Mouse (Mus musculus) neural tube, embryonic 14.5 days (tissue): ENCODE measurements around the gene Egf. TPM values are rescaled to one million over a fixed set of nuclear protein-coding genes. Genes with fewer than 3 reads are reported as not detected.

Experiments
- ATAC-seq: fragments of 200-750 bp; cut with Nextera tagmentation; 2 replicates; pipeline ENCODE4 v1.8.0; 2017; ENCODE audit warnings: low read depth, mild to moderate bottlenecking, moderate TSS enrichment, moderate library complexity
- H3K27ac ChIP-seq: fragments of 300-500 bp; sonication (generic); 2 replicates; pipeline ENCODE4 v1.5.1; 2014; ENCODE audit warnings: low read depth, mild to moderate bottlenecking, control low read depth, low read length, moderate library complexity, mixed read lengths
- H3K27me3 ChIP-seq: fragments of 300-500 bp; sonication (generic); 2 replicates; pipeline ENCODE4 v1.6.1; 2014; ENCODE audit warnings: low read length; ENCODE audit not compliant: control insufficient read depth, insufficient read depth
- H3K36me3 ChIP-seq: fragments of 300-500 bp; sonication (generic); 2 replicates; pipeline ENCODE4 v1.6.1; 2014; ENCODE audit warnings: low read length, mixed read lengths; ENCODE audit not compliant: control insufficient read depth, insufficient read depth
- H3K4me1 ChIP-seq: fragments of 300-500 bp; sonication (generic); 2 replicates; pipeline ENCODE4 v1.6.1; 2014; ENCODE audit warnings: low read length; ENCODE audit not compliant: control insufficient read depth, insufficient read depth
- H3K4me2 ChIP-seq: fragments of 300-500 bp; sonication (generic); 2 replicates; pipeline ENCODE4 v1.6.1; 2014; ENCODE audit warnings: mild to moderate bottlenecking, low read depth, low read length, control low read depth
- H3K4me3 ChIP-seq: fragments of 300-500 bp; sonication (generic); 2 replicates; pipeline ENCODE4 v1.5.1; 2014; ENCODE audit warnings: low read depth, low read length, control low read depth, mixed read lengths
- H3K9ac ChIP-seq: fragments of 300-500 bp; sonication (generic); replicated peaks from 2 replicates; pipeline ENCODE4 v1.6.1; 2014; ENCODE audit warnings: low read depth, mild to moderate bottlenecking, control low read depth, low read length, mixed read lengths
- H3K9me3 ChIP-seq: fragments of 300-500 bp; sonication (generic); 2 replicates; pipeline ENCODE4 v1.6.1; 2016; ENCODE audit warnings: low read length; ENCODE audit not compliant: control insufficient read depth
- WGBS: fragments of 180-500 bp; shearing (Covaris S2); extraction: QIAGEN DNeasy Blood & Tissue Kit; methylation state at CpG from one replicate; pipeline ENCODE4 v1.1.7; 2014; 5-methylcytosine and 5-hydroxymethylcytosine counted together
- polyA plus RNA-seq: library from polyadenylated mRNA; unstranded; fragments of >200 nt; fragmentation: Nextera tagmentation; extraction: Ambion mirVana; gene quantifications from 2 replicates; pipeline ENCODE4 v1.2.1, GENCODE M21; 2014

The Egf gene
- polyA plus RNA-seq, 1 experiment from 2014 or later = 3.6 TPM

DNA sequence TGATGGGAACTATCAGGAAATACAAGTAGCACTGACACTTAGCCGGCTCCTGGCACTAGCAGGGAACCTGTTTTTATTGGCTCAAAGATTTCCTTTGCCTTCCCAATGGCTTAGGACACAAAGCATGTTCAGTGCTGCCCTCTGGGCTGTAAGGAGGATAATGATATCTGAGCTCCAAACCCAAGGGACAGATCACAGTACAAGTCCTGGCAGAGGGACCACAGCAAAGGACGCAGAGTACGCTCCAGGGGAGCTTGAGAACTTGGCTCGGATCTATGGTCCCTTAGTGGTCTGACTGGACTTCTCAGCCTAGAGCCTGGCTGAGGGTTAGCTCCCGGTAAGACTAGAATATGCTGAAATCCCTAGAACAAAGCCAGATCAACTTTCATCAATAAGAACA lies 74.9 kb downstream of the Egf start:
- H3K27me3 ChIP-seq = no peaks in the 10 kb centered on the region
- H3K9ac ChIP-seq = no peak overlapping the region
- no peak overlapping the region for H3K4me3 ChIP-seq
- no peak overlapping the region for H3K4me2 ChIP-seq
- H3K9me3 ChIP-seq = no peaks in the 10 kb centered on the region
- H3K36me3 ChIP-seq = no peaks in the 10 kb centered on the region
- 66% methylated on average over 5 of the region's 5 CpGs for WGBS
- H3K4me1 ChIP-seq = no peaks in the 10 kb centered on the region
- H3K27ac ChIP-seq = no peak overlapping the region
- ATAC-seq = peak; percentile 34; the same call in 1 of the 2 replicates

- H3K27ac ChIP-seq = no peak overlapping the region
- H3K4me3 ChIP-seq = no peak overlapping the region
- 96% methylated on average over 7 of the region's 7 CpGs for WGBS
- H3K36me3 ChIP-seq = no peaks in the 10 kb centered on the region
- H3K27me3 ChIP-seq = no peaks in the 10 kb centered on the region
- no peaks in the 10 kb centered on the region for H3K4me1 ChIP-seq
- ATAC-seq = no peak
- H3K9ac ChIP-seq = no peak overlapping the region
- no peaks in the 10 kb centered on the region for H3K9me3 ChIP-seq
- H3K4me2 ChIP-seq = no peak overlapping the region
These were observed 79.2 kb downstream of the Egf start for GRCm38 (mm10) chr3:129675923-129676322.

DNA sequence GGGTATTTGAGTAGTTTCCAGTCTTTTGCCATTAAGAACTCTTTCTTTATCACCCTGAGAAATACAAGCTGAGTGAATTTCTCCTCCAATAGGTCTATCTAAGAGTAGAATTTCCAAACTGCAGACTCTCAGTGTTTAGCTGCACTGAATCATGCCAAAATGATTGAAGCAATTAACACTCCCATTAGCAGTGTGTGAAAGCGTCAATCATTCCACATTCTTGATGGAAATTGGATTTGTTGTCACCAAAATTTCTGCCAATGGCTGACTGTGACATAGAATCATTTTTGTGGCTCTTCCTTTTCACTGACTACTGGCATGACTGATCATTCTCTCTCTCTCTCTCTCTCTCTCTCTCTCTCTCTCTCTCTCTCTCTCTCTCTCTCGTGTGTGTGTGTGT lies 91.2 kb downstream of the Egf start:
- no peaks in the 10 kb centered on the region for H3K27me3 ChIP-seq
- H3K4me3 ChIP-seq = no peak overlapping the region
- WGBS = 90% methylated on average over 2 of the region's 2 CpGs
- no peaks in the 10 kb centered on the region for H3K36me3 ChIP-seq
- no peak overlapping the region for H3K9ac ChIP-seq
- no peak for ATAC-seq
- no peaks in the 10 kb centered on the region for H3K4me1 ChIP-seq
- H3K27ac ChIP-seq = no peak overlapping the region
- no peak overlapping the region for H3K4me2 ChIP-seq
- no peaks in the 10 kb centered on the region for H3K9me3 ChIP-seq

- H3K4me1 ChIP-seq = no peaks in the 10 kb centered on the region
- H3K4me3 ChIP-seq = no peak overlapping the region
- no peaks in the 10 kb centered on the region for H3K36me3 ChIP-seq
- ATAC-seq = no peak
- WGBS = 97% methylated on average over 7 of the region's 7 CpGs
- H3K27ac ChIP-seq = no peak overlapping the region
- H3K27me3 ChIP-seq = no peaks in the 10 kb centered on the region
- no peak overlapping the region for H3K9ac ChIP-seq
- H3K9me3 ChIP-seq = no peaks in the 10 kb centered on the region
- no peak overlapping the region for H3K4me2 ChIP-seq
These were observed 96.3 kb downstream of the Egf start for GRCm38 (mm10) chr3:129658776-129659175.

DNA sequence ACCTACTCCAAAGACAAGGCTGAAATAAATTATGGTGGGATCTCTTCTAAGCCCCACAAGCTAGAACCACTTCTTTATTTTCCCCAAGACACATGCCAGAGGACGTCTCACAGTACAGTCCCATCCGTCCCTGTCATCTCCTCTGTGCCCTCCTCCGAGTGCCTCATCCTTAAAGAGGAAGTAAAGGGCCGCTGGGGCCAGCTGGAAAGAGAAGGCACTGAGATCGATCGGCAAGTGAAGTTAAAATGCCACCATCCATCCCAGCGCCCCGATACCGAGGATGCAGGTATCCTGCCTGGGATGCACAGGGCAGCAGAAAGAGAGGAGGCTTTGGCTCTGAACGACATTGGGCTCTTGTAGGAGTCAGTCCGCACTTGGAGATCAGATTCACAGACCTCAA lies 97.3 kb downstream of the Egf start:
- no peaks in the 10 kb centered on the region for H3K36me3 ChIP-seq
- no peaks in the 10 kb centered on the region for H3K9me3 ChIP-seq
- H3K4me1 ChIP-seq = no peaks in the 10 kb centered on the region
- WGBS = 90% methylated on average over 11 of the region's 11 CpGs
- no peak overlapping the region for H3K4me3 ChIP-seq
- no peak overlapping the region for H3K9ac ChIP-seq
- H3K27ac ChIP-seq = no peak overlapping the region
- H3K4me2 ChIP-seq = no peak overlapping the region
- H3K27me3 ChIP-seq = no peaks in the 10 kb centered on the region
- ATAC-seq = no peak

GRCm38 (mm10) chr3:129657222-129657621 lies 97.9 kb downstream of the Egf start:
- H3K4me2 ChIP-seq = no peak overlapping the region
- H3K36me3 ChIP-seq = no peaks in the 10 kb centered on the region
- no peak for ATAC-seq
- no peaks in the 10 kb centered on the region for H3K27me3 ChIP-seq
- no peak overlapping the region for H3K9ac ChIP-seq
- no peaks in the 10 kb centered on the region for H3K9me3 ChIP-seq
- no peak overlapping the region for H3K27ac ChIP-seq
- no peak overlapping the region for H3K4me3 ChIP-seq
- WGBS = 85% methylated on average over 9 of the region's 9 CpGs
- H3K4me1 ChIP-seq = no peaks in the 10 kb centered on the region

- Histone ChIP-seq H3K9me3 (no peaks in the 10 kb centered on the region), H3K27ac (no peak overlapping the region), H3K27me3 (no peaks in the 10 kb centered on the region), H3K4me3 (no peak overlapping the region), H3K9ac (no peak overlapping the region), H3K36me3 (no peaks in the 10 kb centered on the region), H3K4me1 (no peaks in the 10 kb centered on the region), H3K4me2 (no peak overlapping the region)
- ATAC-seq = no peak
- 86% methylated on average over 4 of the region's 4 CpGs for WGBS
These were observed 98.6 kb downstream of the Egf start for GRCm38 (mm10) chr3:129656540-129656939.

- no peaks in the 10 kb centered on the region for H3K9me3 ChIP-seq
- H3K27ac ChIP-seq = no peak overlapping the region
- H3K4me3 ChIP-seq = no peak overlapping the region
- no peaks in the 10 kb centered on the region for H3K27me3 ChIP-seq
- no peaks in the 10 kb centered on the region for H3K4me1 ChIP-seq
- WGBS = 83% methylated on average over 4 of the region's 4 CpGs
- no peaks in the 10 kb centered on the region for H3K36me3 ChIP-seq
- no peak overlapping the region for H3K9ac ChIP-seq
- ATAC-seq = no peak
- H3K4me2 ChIP-seq = no peak overlapping the region
These were observed 102.6 kb downstream of the Egf start for GRCm38 (mm10) chr3:129652476-129652875.

DNA sequence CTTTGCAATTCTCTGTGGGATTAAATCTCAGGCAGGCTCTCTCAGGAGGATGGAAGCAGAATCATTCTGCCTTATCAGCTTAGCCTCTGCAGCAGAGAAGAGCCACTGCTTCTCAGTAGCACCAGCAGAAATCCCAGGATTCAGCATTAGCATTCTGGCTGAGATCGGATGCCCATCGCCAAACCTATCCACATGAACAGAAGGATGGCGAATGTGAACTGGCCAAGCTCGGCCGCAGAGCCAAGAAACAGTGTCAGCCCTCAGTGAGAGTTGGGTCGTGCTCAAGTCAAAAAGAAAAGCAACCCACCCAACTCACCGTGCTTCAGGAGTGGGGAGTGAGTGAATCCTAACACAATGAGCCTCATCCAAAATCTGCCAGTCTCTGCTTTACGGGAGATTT lies 103.4 kb downstream of the Egf start:
- Histone ChIP-seq H3K4me1 (no peaks in the 10 kb centered on the region), H3K4me3 (no peak overlapping the region), H3K4me2 (no peak overlapping the region), H3K27me3 (no peaks in the 10 kb centered on the region), H3K27ac (no peak overlapping the region), H3K9me3 (no peaks in the 10 kb centered on the region), H3K36me3 (no peaks in the 10 kb centered on the region), H3K9ac (no peak overlapping the region)
- whole genome bisulfite sequencing = 91% methylated on average over 8 of the region's 8 CpGs
- no peak for ATAC-seq

- no peaks in the 10 kb centered on the region for H3K27me3 ChIP-seq
- H3K36me3 ChIP-seq = no peaks in the 10 kb centered on the region
- H3K9me3 ChIP-seq = no peaks in the 10 kb centered on the region
- no peak overlapping the region for H3K9ac ChIP-seq
- H3K4me1 ChIP-seq = no peaks in the 10 kb centered on the region
- H3K4me2 ChIP-seq = no peak overlapping the region
- H3K27ac ChIP-seq = no peak overlapping the region
- WGBS = 13% methylated on average over 1 of the region's 1 CpGs
- no peak overlapping the region for H3K4me3 ChIP-seq
- no peak for ATAC-seq
These were observed 104.2 kb downstream of the Egf start for GRCm38 (mm10) chr3:129650931-129651330.
